Mouse (Mus musculus) olfactory bulb, adult 2 months (tissue): ENCODE results near the gene Cyp2d22.

Experiments used
- CTCF ChIP-seq: fragments of 200-500 bp; IDR thresholded peaks from 2 replicates; pipeline ENCODE4 v1.5.1; 2012; ENCODE audit warnings: low read depth, mild to moderate bottlenecking, low read length, moderate library complexity; ENCODE audit not compliant: insufficient read depth
- POLR2A ChIP-seq: fragments of 200-500 bp; IDR thresholded peaks from 2 replicates; pipeline ENCODE4 v1.6.1; 2012; ENCODE audit warnings: mild to moderate bottlenecking, low read depth, low read length, moderate library complexity; ENCODE audit not compliant: insufficient read depth

- TF ChIP-seq POLR2A (no peak), CTCF (no peak)
These were observed 36.4 kb downstream of the Cyp2d22 start for GRCm38 (mm10) chr15:82343368-82344287.
